Mouse (Mus musculus): Measurements from ENCODE around the gene Higd1a. TPM values are rescaled to one million over a fixed set of nuclear protein-coding genes. Genes with fewer than 3 reads are reported as not detected.

Higd1a gene
- polyA plus RNA-seq, 1 experiment, result 68.9 TPM

DNA sequence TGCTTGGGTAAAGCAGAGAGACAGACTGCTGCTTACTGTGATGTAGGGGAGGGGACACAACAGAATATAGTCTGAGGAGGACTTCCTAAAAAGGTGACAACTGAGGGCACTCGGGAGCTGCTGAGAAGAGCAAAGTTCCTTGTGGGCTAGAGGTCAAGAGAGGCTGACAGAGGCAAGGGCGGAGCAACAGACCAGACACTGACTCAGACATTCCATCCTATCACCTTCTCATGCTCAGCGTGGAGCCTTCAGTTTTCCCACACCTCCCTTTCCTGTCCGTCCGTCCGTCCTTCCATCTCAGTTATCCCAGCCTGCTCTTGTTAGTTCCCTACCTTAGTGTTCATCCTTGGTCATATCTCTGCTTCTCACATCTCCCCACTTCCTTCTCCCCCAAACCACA lies 43.0 kb downstream of the Higd1a start:
- no peak overlapping the region for H3K4me3 ChIP-seq (replicated peaks; ENCODE audit: control insufficient read depth, low read depth, low read length)
- TF ChIP-seq CTCF (IDR thresholded peaks at IDR 0.05; ENCODE audit: control insufficient read depth, insufficient read depth, low read length), result no peak
- no peak for TF ChIP-seq POLR2A (IDR thresholded peaks at IDR 0.05; ENCODE audit: borderline replicate concordance, control insufficient read depth, low read depth, low read length)
- no peak overlapping the region for H3K27ac ChIP-seq (ENCODE audit: control insufficient read depth, insufficient read depth, low read depth, low read length, poor library complexity)
- no peaks in the 10 kb centered on the region for H3K4me1 ChIP-seq (ENCODE audit: control insufficient read depth, insufficient read depth, low read length)
- 31% methylated on average over 6 of the region's 6 CpGs for WGBS

DNA sequence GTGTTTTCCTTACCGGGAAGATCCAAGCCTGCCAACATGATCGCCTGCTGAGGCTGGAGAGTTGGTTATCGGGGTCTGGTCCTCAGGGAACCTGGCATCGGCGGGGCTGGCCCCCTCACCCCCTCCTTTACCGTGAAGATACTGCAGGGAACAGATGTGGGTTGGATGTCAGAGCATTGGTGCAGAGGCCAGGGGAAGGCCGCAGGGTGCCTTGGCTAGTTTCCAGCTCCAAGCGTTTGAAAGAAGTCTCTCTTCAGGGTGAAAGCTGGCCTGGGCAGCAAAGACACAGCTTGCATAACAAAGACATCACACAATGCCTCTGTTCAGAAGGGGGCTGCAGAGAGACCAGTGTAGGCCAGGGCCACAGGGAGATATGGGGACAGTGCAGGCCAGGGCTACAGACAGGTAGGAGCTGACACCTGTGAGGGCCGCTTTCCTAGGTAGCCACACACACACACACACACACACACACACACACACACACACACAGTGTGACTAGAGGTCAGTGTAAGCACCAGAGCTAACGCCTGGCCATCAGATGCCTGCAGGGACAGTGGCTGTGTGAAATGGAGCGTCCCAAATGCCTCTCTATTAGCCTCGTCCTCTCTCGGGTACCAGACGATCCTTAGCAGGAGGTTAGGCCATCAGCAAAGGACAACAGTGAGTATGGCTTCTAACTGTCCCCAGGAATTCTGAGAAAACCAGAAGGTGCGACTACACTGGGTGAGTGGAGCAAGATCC lies 47.9 kb downstream of the Higd1a start:
- H3K27ac ChIP-seq (ENCODE audit: control insufficient read depth, insufficient read depth, low read depth, low read length, poor library complexity), result no peak overlapping the region
- no peaks in the 10 kb centered on the region for H3K4me1 ChIP-seq (ENCODE audit: control insufficient read depth, insufficient read depth, low read length)
- no peak overlapping the region for H3K4me3 ChIP-seq (replicated peaks; ENCODE audit: control insufficient read depth, low read depth, low read length)
- TF ChIP-seq CTCF (IDR thresholded peaks at IDR 0.05; ENCODE audit: control insufficient read depth, insufficient read depth, low read length) (no peak), POLR2A (IDR thresholded peaks at IDR 0.05; ENCODE audit: borderline replicate concordance, control insufficient read depth, low read depth, low read length) (no peak)
- 74% methylated on average over 15 of the region's 15 CpGs for WGBS

GRCm38 (mm10) chr9:121808511-121808910 lies 49.7 kb downstream of the Higd1a start:
- Histone ChIP-seq H3K4me3 (replicated peaks; ENCODE audit: control insufficient read depth, low read depth, low read length) (no peak overlapping the region), H3K4me1 (ENCODE audit: control insufficient read depth, insufficient read depth, low read length) (no peaks in the 10 kb centered on the region), H3K27ac (ENCODE audit: control insufficient read depth, insufficient read depth, low read depth, low read length, poor library complexity) (no peak overlapping the region)
- WGBS, result 80% methylated on average over 3 of the region's 3 CpGs
- no peak for TF ChIP-seq POLR2A (IDR thresholded peaks at IDR 0.05; ENCODE audit: borderline replicate concordance, control insufficient read depth, low read depth, low read length)
- no peak for TF ChIP-seq CTCF (IDR thresholded peaks at IDR 0.05; ENCODE audit: control insufficient read depth, insufficient read depth, low read length)

- 76% methylated on average over 7 of the region's 7 CpGs for WGBS
- TF ChIP-seq CTCF (IDR thresholded peaks at IDR 0.05; ENCODE audit: control insufficient read depth, insufficient read depth, low read length) (no peak), POLR2A (IDR thresholded peaks at IDR 0.05; ENCODE audit: borderline replicate concordance, control insufficient read depth, low read depth, low read length) (no peak)
- Histone ChIP-seq H3K4me3 (replicated peaks; ENCODE audit: control insufficient read depth, low read depth, low read length) (no peak overlapping the region), H3K4me1 (ENCODE audit: control insufficient read depth, insufficient read depth, low read length) (no peaks in the 10 kb centered on the region), H3K27ac (ENCODE audit: control insufficient read depth, insufficient read depth, low read depth, low read length, poor library complexity) (no peak overlapping the region)
These were observed 50.2 kb downstream of the Higd1a start for GRCm38 (mm10) chr9:121807947-121808346.

DNA sequence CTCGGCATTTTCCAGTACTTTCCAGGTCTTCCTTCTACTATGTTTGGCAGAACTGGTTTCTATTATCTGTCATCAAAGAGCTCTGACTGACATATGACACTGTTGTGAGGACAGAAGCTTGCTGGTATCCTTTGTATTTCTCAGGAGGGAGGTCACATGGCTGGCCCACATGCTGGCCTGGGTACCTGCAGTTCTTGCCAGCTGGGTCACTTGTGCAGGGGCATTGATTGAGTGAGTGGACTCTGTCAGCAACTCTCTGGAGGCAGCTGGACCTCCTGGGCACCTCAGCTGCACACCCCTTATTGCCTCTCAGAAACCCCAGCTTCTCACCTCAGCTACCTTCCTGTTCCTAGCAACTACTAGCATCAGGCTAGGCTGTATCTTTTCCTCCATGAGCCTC lies 50.6 kb downstream of the Higd1a start:
- Histone ChIP-seq H3K4me3 (replicated peaks; ENCODE audit: control insufficient read depth, low read depth, low read length) (no peak overlapping the region), H3K27ac (ENCODE audit: control insufficient read depth, insufficient read depth, low read depth, low read length, poor library complexity) (no peak overlapping the region), H3K4me1 (ENCODE audit: control insufficient read depth, insufficient read depth, low read length) (no peaks in the 10 kb centered on the region)
- WGBS, result 89% methylated on average over 1 of the region's 1 CpGs
- no peak for TF ChIP-seq POLR2A (IDR thresholded peaks at IDR 0.05; ENCODE audit: borderline replicate concordance, control insufficient read depth, low read depth, low read length)
- no peak for TF ChIP-seq CTCF (IDR thresholded peaks at IDR 0.05; ENCODE audit: control insufficient read depth, insufficient read depth, low read length)

GRCm38 (mm10) chr9:121802747-121803146 lies 55.4 kb downstream of the Higd1a start:
- Histone ChIP-seq H3K4me3 (replicated peaks; ENCODE audit: control insufficient read depth, low read depth, low read length) (no peak overlapping the region), H3K4me1 (ENCODE audit: control insufficient read depth, insufficient read depth, low read length) (no peaks in the 10 kb centered on the region), H3K27ac (ENCODE audit: control insufficient read depth, insufficient read depth, low read depth, low read length, poor library complexity) (no peak overlapping the region)
- WGBS, result 39% methylated on average over 7 of the region's 7 CpGs
- no peak for TF ChIP-seq CTCF (IDR thresholded peaks at IDR 0.05; ENCODE audit: control insufficient read depth, insufficient read depth, low read length)
- TF ChIP-seq POLR2A (IDR thresholded peaks at IDR 0.05; ENCODE audit: borderline replicate concordance, control insufficient read depth, low read depth, low read length), result no peak

DNA sequence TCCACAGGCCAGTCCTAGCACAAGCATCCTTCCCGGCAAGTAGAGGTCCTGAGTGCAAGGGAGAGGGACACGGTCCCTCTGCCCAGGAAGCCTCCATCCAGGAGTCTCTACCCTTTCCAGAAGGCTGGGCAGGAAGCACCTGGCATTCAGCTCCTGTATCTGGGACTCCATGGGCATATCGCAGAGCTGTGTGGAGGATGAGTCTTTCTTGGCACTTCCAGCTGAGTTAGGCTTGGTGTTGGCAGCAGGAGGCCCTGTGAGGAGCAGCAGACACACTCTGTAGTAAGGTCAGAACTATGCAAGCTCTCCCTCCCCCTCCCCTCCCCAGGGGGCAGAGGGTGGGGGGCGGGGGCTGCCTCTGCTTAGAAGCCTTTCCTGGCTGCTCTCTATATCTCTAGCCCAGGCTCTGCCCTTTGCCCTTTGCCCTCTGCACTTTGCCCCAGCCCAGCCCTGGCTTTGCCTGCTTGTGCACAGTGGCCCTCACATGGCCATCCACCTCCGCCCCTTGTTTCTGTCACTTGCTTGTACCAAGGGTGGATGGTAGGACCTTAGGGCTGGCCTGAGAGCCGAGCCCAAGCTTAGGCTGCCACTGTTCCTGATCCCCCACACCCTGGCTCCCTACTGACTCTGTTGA lies 59.2 kb downstream of the Higd1a start:
- H3K4me1 ChIP-seq (ENCODE audit: control insufficient read depth, insufficient read depth, low read length), result no peaks in the 10 kb centered on the region
- H3K27ac ChIP-seq (ENCODE audit: control insufficient read depth, insufficient read depth, low read depth, low read length, poor library complexity), result no peak overlapping the region
- WGBS, result 78% methylated on average over 6 of the region's 6 CpGs
- H3K4me3 ChIP-seq (replicated peaks; ENCODE audit: control insufficient read depth, low read depth, low read length), result no peak overlapping the region
- TF ChIP-seq CTCF (IDR thresholded peaks at IDR 0.05; ENCODE audit: control insufficient read depth, insufficient read depth, low read length) (no peak), POLR2A (IDR thresholded peaks at IDR 0.05; ENCODE audit: borderline replicate concordance, control insufficient read depth, low read depth, low read length) (no peak)

Other genes with a start within 250 kb of the Higd1a start
- gene Lyzl4, start 216.3 kb downstream of the Higd1a start, polyA plus RNA-seq (2011; ENCODE audit: insufficient read depth, insufficient read length, low replicate concordance, missing spikeins), result not detected in 2 replicates
- 0.72 TPM in 1 of 2 replicates, not detected in the other for gene Vipr1, start 215.6 kb downstream of the Higd1a start, polyA plus RNA-seq (2011; ENCODE audit: insufficient read depth, insufficient read length, low replicate concordance, missing spikeins)
- gene Sec22c, start 152.9 kb downstream of the Higd1a start, polyA plus RNA-seq (2011; ENCODE audit: insufficient read depth, insufficient read length, low replicate concordance, missing spikeins), result 4.5 and 8.3 TPM in 2 replicates
- 39.6 and 72.1 TPM in 2 replicates for gene Ss18l2, start 148.0 kb downstream of the Higd1a start, polyA plus RNA-seq (2011; ENCODE audit: insufficient read depth, insufficient read length, low replicate concordance, missing spikeins)
- 41.4 and 50.9 TPM in 2 replicates for gene Nktr, start 139.2 kb downstream of the Higd1a start, polyA plus RNA-seq (2011; ENCODE audit: insufficient read depth, insufficient read length, low replicate concordance, missing spikeins)
- gene Zfp651, start 99.0 kb downstream of the Higd1a start, polyA plus RNA-seq (2011; ENCODE audit: insufficient read depth, insufficient read length, low replicate concordance, missing spikeins), result 2.0 and 3.0 TPM in 2 replicates
- gene Klhl40, start 80.8 kb downstream of the Higd1a start, polyA plus RNA-seq (2011; ENCODE audit: insufficient read depth, insufficient read length, low replicate concordance, missing spikeins), result 0.62 and 1.1 TPM in 2 replicates
- gene Hhatl, start 65.9 kb downstream of the Higd1a start, polyA plus RNA-seq (2011; ENCODE audit: insufficient read depth, insufficient read length, low replicate concordance, missing spikeins), result not detected in 2 replicates
- gene Ccdc13, start 18.9 kb downstream of the Higd1a start, polyA plus RNA-seq (2011; ENCODE audit: insufficient read depth, insufficient read length, low replicate concordance, missing spikeins), result not detected in 2 replicates
- gene Ackr2, start 40.0 kb upstream of the Higd1a start, polyA plus RNA-seq (2011; ENCODE audit: insufficient read depth, insufficient read length, low replicate concordance, missing spikeins), result not detected in 2 replicates
- gene Cyp8b1, start 57.9 kb upstream of the Higd1a start, polyA plus RNA-seq (2011; ENCODE audit: insufficient read depth, insufficient read length, low replicate concordance, missing spikeins), result 0.77 TPM in 1 of 2 replicates, not detected in the other
- gene Fam198a, start 92.6 kb upstream of the Higd1a start, polyA plus RNA-seq (2011; ENCODE audit: insufficient read depth, insufficient read length, low replicate concordance, missing spikeins), result 0.36 TPM in 1 of 2 replicates, not detected in the other
- gene Pomgnt2, start 138.7 kb upstream of the Higd1a start, polyA plus RNA-seq (2011; ENCODE audit: insufficient read depth, insufficient read length, low replicate concordance, missing spikeins), result 0.90 and 3.0 TPM in 2 replicates

Measured in bone marrow, adult 2 months (tissue).